Mouse (Mus musculus) cerebellum, adult 2 months (tissue): ENCODE results near the gene Bbx. TPM values are rescaled to one million over a fixed set of nuclear protein-coding genes. Genes with fewer than 3 reads are reported as not detected.
A peak's percentile ranks its signal among the peaks of the same experiment; 100 is the strongest.

ENCODE experiments used
- DNase-seq, 2 experiments: peaks; one replicate each; pipeline ENCODE4 v3.0.0; 2021
- H3K27ac ChIP-seq: fragments of 200-500 bp; 2 replicates; pipeline ENCODE4 v1.5.1; 2012; ENCODE audit warnings: low read length, control low read depth, inconsistent platforms; ENCODE audit not compliant: insufficient read depth
- H3K27me3 ChIP-seq: fragments of 200-500 bp; 2 replicates; pipeline ENCODE4 v1.6.1; 2012; ENCODE audit warnings: inconsistent platforms, mild to moderate bottlenecking, low read length, moderate library complexity; ENCODE audit not compliant: control insufficient read depth, insufficient read depth
- H3K4me1 ChIP-seq: fragments of 200-500 bp; 2 replicates; pipeline ENCODE4 v1.6.1; 2011; ENCODE audit warnings: low read length; ENCODE audit not compliant: control insufficient read depth, insufficient read depth
- H3K4me3 ChIP-seq: fragments of 200-500 bp; replicated peaks from 2 replicates; pipeline ENCODE3; 2011; ENCODE audit warnings: mild to moderate bottlenecking, low read depth, low read length, control low read depth; ENCODE audit not compliant: insufficient read depth
- CTCF ChIP-seq: fragments of 200-500 bp; IDR thresholded peaks from 2 replicates; pipeline ENCODE4 v1.5.1; 2011; ENCODE audit warnings: low read depth, mild to moderate bottlenecking, control low read depth, low read length, moderate library complexity, borderline replicate concordance; ENCODE audit not compliant: insufficient read depth
- POLR2A ChIP-seq: fragments of 200-500 bp; IDR thresholded peaks from 2 replicates; pipeline ENCODE4 v1.6.1; 2011; ENCODE audit warnings: low read length, control low read depth, borderline replicate concordance; ENCODE audit not compliant: insufficient read depth
- WGBS: fragments of 180-500 bp; shearing (Covaris S2); methylation state at CpG from one replicate; pipeline ENCODE4 v1.1.7; 2018; 5-methylcytosine and 5-hydroxymethylcytosine counted together
- polyA plus RNA-seq: library from polyadenylated mRNA; depleted of rRNA; stranded (reverse); fragments of >200 nt; gene quantifications from 2 replicates; pipeline ENCODE4 v1.2.3, GENCODE M21; 2012

Bbx gene
- polyA plus RNA-seq, 1 experiment, result 12.0 TPM

DNA sequence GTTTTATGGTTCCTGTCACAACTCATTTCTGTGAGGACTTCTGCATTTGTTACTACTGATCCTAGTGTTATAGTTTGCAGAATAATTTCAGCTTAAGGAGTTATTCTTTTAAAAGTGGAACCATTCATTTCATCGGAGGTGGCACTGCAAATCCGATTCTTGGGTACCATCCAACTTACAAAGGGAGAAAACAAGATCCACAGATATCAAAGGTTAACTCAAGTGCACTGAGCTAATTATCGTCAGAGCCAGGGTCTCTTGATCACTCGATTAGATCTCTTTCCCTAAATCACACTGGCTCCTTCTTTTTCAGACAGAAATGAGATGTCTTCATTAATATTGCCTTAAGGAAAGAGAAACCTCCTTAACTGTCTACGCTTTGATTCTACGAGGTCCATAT is 123.9 kb downstream of the Bbx start:
- Histone ChIP-seq H3K4me3 (no peak overlapping the region), H3K4me1 (no peaks in the 10 kb centered on the region), H3K27ac (no peak overlapping the region), H3K27me3 (no peaks in the 10 kb centered on the region)
- no peak for TF ChIP-seq POLR2A
- no peak for TF ChIP-seq CTCF
- WGBS, result 70% methylated on average over 6 of the region's 6 CpGs
- DNase-seq, result no peak

DNA sequence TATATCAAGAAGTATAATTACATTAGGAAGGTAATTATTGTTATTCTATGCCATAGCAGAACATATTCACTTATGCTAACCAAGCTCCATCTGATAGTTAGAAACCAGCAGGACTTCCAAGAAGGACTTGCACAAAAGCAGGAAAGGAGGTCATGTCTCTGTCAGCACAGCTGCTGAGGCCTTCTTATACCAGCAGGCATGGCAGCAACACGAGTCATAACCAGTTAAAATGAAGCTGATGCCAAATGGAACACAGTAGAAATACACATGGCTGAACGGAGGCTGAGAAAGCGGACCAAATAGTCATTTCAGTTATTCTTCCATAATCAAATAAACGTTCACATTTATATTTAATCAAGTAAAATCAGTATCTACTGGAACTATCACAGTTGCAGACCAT is 125.0 kb downstream of the Bbx start:
- Histone ChIP-seq H3K27ac (no peak overlapping the region), H3K4me3 (no peak overlapping the region), H3K27me3 (no peaks in the 10 kb centered on the region), H3K4me1 (no peaks in the 10 kb centered on the region)
- peak in 1 of 2 experiments; percentile 23 for DNase-seq
- 52% methylated on average over 4 of the region's 4 CpGs for WGBS
- TF ChIP-seq CTCF, result no peak
- TF ChIP-seq POLR2A, result no peak

DNA sequence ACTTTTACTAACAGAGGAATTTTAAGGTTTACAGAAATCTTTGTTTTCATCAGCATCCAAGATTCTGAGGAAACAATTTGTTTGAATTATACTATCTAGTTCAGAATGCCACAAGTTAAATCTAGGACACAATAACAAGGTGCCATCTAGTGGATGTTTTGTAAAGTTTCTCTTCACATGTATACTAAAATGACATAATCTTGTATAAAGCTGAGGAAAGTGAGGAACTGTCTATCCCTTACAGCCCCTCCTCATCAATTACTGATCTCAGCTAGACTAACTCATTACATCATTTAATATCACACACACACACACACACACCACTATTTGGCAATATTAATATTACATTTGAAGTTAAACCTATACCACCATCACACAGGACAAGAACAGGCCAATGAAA is 125.5 kb downstream of the Bbx start:
- TF ChIP-seq CTCF (no peak), POLR2A (no peak)
- Histone ChIP-seq H3K27ac (no peak overlapping the region), H3K27me3 (no peaks in the 10 kb centered on the region), H3K4me3 (no peak overlapping the region), H3K4me1 (no peaks in the 10 kb centered on the region)
- DNase-seq, result no peak

DNA sequence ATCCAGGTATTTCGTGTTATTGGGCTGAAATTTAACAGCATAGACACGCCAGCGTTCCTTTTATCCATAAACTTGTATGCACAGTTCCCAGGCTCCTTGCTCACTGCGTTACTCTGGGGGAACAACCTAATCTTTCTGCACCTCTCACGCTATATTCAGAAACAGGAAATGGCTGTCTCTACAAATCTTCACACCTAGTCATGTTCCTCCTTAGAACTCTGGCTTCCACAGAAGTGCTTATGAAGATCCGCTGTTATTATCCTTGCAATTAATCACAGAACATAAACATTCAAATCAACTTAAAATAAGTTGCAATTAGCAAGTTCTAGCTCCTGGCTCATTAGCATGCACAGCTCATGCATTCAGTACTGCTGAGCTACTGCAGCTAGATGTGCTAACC is 127.0 kb downstream of the Bbx start:
- Histone ChIP-seq H3K4me3 (no peak overlapping the region), H3K4me1 (no peaks in the 10 kb centered on the region), H3K27ac (no peak overlapping the region), H3K27me3 (no peaks in the 10 kb centered on the region)
- DNase-seq, result no peak
- WGBS, result 96% methylated on average over 6 of the region's 6 CpGs
- TF ChIP-seq POLR2A (no peak), CTCF (no peak)

DNA sequence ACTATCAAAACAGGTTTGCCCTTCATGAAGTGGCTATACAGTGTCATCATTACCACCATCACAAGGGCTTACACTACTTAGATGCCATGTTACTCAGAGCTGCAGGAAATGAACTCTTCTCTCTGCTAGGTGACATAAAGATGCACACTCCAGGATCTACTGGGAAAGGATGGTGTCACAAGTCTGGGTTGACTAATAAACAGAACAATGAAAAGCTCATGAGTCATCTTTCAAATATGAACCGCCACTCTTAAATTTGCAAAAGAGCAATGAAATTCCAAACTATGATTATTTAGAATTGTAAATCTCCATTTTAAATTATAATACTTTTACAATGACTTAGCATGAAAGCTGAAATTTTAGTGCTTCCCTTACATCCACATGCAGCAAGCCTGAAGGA is 129.6 kb downstream of the Bbx start:
- 98% methylated on average over 1 of the region's 1 CpGs for WGBS
- no peaks in the 10 kb centered on the region for H3K27me3 ChIP-seq
- H3K4me1 ChIP-seq, result no peaks in the 10 kb centered on the region
- H3K4me3 ChIP-seq, result no peak overlapping the region
- H3K27ac ChIP-seq, result no peak overlapping the region
- no peak for TF ChIP-seq POLR2A
- no peak for TF ChIP-seq CTCF
- no peak for DNase-seq

DNA sequence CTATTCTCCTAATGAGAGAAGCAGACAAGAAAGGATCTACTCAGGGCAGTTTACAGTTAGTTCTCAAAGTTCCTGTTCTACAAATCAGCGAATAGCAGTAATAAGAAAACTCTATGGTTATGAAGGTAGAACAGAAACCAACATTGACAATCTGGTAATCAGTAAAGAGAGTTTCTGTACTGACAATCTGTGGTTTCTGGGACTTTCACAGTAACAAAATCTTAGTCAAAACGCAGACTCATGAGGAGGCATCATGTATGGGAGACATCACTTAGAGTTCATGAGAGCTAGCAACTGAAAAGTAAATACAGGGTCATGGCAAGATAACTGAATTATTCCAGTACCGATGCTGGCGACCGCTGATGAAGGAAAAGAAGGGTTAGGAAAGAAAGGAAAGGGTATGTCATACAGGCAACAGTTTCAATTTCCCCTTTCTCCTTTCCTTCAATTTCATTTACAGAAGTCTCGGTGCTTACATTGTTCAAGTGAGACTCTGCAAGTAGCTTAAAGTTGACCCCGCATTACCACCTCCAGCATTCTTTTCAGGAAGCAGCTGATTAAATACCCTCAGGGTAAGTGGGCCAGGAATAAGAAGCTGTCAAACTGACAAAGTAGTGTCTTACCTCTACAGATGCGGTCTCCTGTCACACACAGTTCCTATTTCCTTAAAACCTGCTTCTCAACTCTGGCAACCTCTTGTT is 133.3 kb downstream of the Bbx start:
- no peak overlapping the region for H3K4me3 ChIP-seq
- TF ChIP-seq CTCF (no peak), POLR2A (no peak)
- WGBS, result 92% methylated on average over 8 of the region's 8 CpGs
- no peak for DNase-seq
- no peaks in the 10 kb centered on the region for H3K27me3 ChIP-seq
- H3K27ac ChIP-seq, result no peak overlapping the region
- H3K4me1 ChIP-seq, result no peaks in the 10 kb centered on the region

DNA sequence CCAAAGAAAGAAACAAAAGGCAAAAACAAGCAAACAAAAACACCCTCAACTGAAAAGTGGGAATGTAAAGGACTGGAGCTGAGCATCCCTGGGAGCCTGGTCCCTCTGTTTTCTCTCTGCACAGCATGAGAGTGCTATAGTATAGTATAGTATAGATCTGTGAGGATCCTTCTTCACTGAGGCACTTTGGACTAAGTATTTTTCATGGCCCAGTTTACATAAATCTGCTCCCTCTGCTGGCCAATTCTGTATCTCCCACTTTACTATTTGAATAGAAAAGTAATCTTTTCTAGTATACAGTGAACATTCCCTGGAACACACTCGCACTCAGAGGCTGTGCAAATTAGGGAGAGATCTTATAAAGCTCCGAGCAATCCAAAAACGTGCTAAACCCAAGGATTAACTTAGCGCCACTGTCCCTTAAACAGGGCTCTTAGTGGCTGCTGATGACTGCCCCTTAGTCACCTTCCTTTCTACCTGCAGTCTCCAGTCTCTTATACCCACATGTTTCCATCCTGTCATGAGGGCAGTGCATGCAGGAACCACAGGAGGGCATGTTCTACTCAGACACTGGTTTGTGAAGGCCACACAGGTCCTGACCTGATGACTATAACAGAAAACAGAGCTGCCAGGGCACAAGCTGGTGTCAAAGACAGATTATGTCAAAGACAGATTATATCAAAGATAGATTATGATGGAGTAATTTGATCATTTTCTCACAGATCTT is 138.5 kb downstream of the Bbx start:
- Histone ChIP-seq H3K4me3 (no peak overlapping the region), H3K27me3 (no peaks in the 10 kb centered on the region), H3K4me1 (no peaks in the 10 kb centered on the region), H3K27ac (no peak overlapping the region)
- WGBS, result 77% methylated on average over 4 of the region's 4 CpGs
- no peak for DNase-seq
- no peak for TF ChIP-seq POLR2A
- no peak for TF ChIP-seq CTCF

DNA sequence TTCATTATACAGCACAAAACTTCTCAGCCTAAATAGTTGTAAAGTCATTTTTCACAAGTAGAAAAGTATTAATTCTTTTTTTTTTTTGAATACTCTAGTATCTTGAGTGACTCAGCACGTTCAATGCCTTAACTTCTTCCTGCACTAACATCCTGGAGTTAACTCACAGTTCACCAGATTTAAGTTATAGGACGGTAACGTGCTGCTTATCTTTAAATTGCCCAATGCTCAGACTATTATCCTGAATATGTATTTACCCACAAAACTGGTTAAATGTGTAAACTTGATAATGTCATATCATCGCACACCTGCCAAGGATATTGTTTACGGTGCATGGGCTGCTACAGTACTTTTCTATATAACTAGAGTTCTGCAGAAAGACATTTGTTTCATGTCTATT is 139.4 kb downstream of the Bbx start:
- no peaks in the 10 kb centered on the region for H3K4me1 ChIP-seq
- WGBS, result 96% methylated on average over 5 of the region's 5 CpGs
- DNase-seq, result no peak
- no peak overlapping the region for H3K27ac ChIP-seq
- no peak for TF ChIP-seq POLR2A
- no peaks in the 10 kb centered on the region for H3K27me3 ChIP-seq
- no peak overlapping the region for H3K4me3 ChIP-seq
